Mouse (Mus musculus) hindbrain, embryonic 11.5 days (tissue): ENCODE data around the gene Rab22a. TPM values are rescaled to one million over a fixed set of nuclear protein-coding genes. Genes with fewer than 3 reads are reported as not detected.

Experiments used
- polyA plus RNA-seq: library from polyadenylated mRNA; unstranded; fragments of >200 nt; fragmentation: Nextera tagmentation; extraction: Ambion mirVana; gene quantifications from 2 replicates; pipeline ENCODE4 v1.2.1, GENCODE M21; 2014

Rab22a gene
- polyA plus RNA-seq, 1 experiment from 2014 or later = 44.6 TPM

Other genes with a start within 250 kb of the Rab22a start
- not detected in 2 replicates for gene 1700021F07Rik, start 137.2 kb upstream of the Rab22a start, polyA plus RNA-seq
- not detected in 2 replicates for gene Ankrd60, start 81.4 kb upstream of the Rab22a start, polyA plus RNA-seq
- gene 1700010B08Rik, start 59.7 kb downstream of the Rab22a start, polyA plus RNA-seq = not detected in 2 replicates
- gene Vapb, start 77.8 kb downstream of the Rab22a start, polyA plus RNA-seq = 16.1 and 18.1 TPM in 2 replicates